14 mouse cellular contexts compared by ENCODE assay signal in genomic region chr2:14936492-14936891, GRCm38 (mm10).
DNase-seq lines count a peak whose midpoint lies in the region; ATAC-seq lines count a peak whose summit lies in the region.
"Had no signal": no experiment of that assay in that cellular context is flagged by ENCODE, and none has a peak within 500 bp of the region (broad histone marks: within the 10 kb centered on the region; RNA-seq: fewer than 3 reads in every experiment).

No protein-coding gene starts in this region.

- no peak overlapping the region for H3K9ac ChIP-seq in hindbrain, embryonic 11.5 days (ENCODE audit: low read depth, low read length)
- H3K9ac ChIP-seq in hindbrain, embryonic 14.5 days, result no peak overlapping the region
- no peak overlapping the region for H3K9ac ChIP-seq in midbrain, embryonic 14.5 days (replicated peaks; ENCODE audit: low read length)
- no peak overlapping the region for H3K9ac ChIP-seq in midbrain, embryonic 15.5 days
- H3K9ac ChIP-seq in heart, embryonic 12.5 days, result no peak overlapping the region
- H3K9ac ChIP-seq: embryonic facial prominence, embryonic 15.5 days; limb, embryonic 13.5 days had no signal

- DNase-seq in hindbrain, embryonic 11.5 days (ENCODE audit: low spot score), result no peak
- DNase-seq in hindbrain, embryonic 14.5 days (ENCODE audit: low spot score), result no peak
- DNase-seq in midbrain, embryonic 14.5 days, result peak; percentile 14
- DNase-seq in telencephalon, adult 2 months (ENCODE audit: low read depth, low spot score), result peak; percentile 46
- no peak for DNase-seq in gastrocnemius, adult 8-10 months (ENCODE audit: low spot score in 2 of 2)
- DNase-seq: cerebellum, postnatal 36 days; thymus, postnatal 36 days had no signal

- no peak overlapping the region for H3K4me3 ChIP-seq in hindbrain, embryonic 11.5 days (ENCODE audit: low read depth, low read length)
- no peak overlapping the region for H3K4me3 ChIP-seq in hindbrain, embryonic 14.5 days (replicated peaks; ENCODE audit: low read length)
- no peak overlapping the region for H3K4me3 ChIP-seq in midbrain, embryonic 14.5 days (replicated peaks; ENCODE audit: low read depth, low read length)
- no peak overlapping the region for H3K4me3 ChIP-seq in midbrain, embryonic 15.5 days
- H3K4me3 ChIP-seq in heart, embryonic 12.5 days, result no peak overlapping the region
- H3K4me3 ChIP-seq: embryonic facial prominence, embryonic 15.5 days; limb, embryonic 13.5 days had no signal

- H3K27ac ChIP-seq in hindbrain, embryonic 11.5 days (ENCODE audit: low read depth, low read length), result no peak overlapping the region
- H3K27ac ChIP-seq in hindbrain, embryonic 14.5 days, result no peak overlapping the region
- no peak overlapping the region for H3K27ac ChIP-seq in midbrain, embryonic 14.5 days (replicated peaks; ENCODE audit: low read depth, low read length)
- H3K27ac ChIP-seq in midbrain, embryonic 15.5 days, result no peak overlapping the region
- H3K27ac ChIP-seq in heart, embryonic 12.5 days (ENCODE audit: poor library complexity, severe bottlenecking), result peak overlapping the region; percentile 73; the same call in 1 of the 2 replicates
- H3K27ac ChIP-seq: embryonic facial prominence, embryonic 15.5 days; limb, embryonic 13.5 days; macrophage had no signal

- no peaks in the 10 kb centered on the region for H3K27me3 ChIP-seq in hindbrain, embryonic 11.5 days (ENCODE audit: control insufficient read depth, insufficient read depth, low read length)
- H3K27me3 ChIP-seq in hindbrain, embryonic 14.5 days (ENCODE audit: control insufficient read depth, insufficient read depth, low read length), result no peaks in the 10 kb centered on the region
- no peaks in the 10 kb centered on the region for H3K27me3 ChIP-seq in midbrain, embryonic 14.5 days (ENCODE audit: control insufficient read depth, insufficient read depth, low read length)
- H3K27me3 ChIP-seq in midbrain, embryonic 15.5 days (replicated peaks), result no peaks in the 10 kb centered on the region
- no peaks in the 10 kb centered on the region for H3K27me3 ChIP-seq in heart, embryonic 12.5 days (replicated peaks)
- H3K27me3 ChIP-seq: CH12.LX; embryonic facial prominence, embryonic 15.5 days; limb, embryonic 13.5 days had no signal

- H3K9me3 ChIP-seq in hindbrain, embryonic 11.5 days (ENCODE audit: control insufficient read depth, low read length), result no peaks in the 10 kb centered on the region
- H3K9me3 ChIP-seq in hindbrain, embryonic 14.5 days (ENCODE audit: control insufficient read depth, low read length), result no peaks in the 10 kb centered on the region
- no peaks in the 10 kb centered on the region for H3K9me3 ChIP-seq in midbrain, embryonic 14.5 days (ENCODE audit: control insufficient read depth, low read length)
- no peaks in the 10 kb centered on the region for H3K9me3 ChIP-seq in midbrain, embryonic 15.5 days
- H3K9me3 ChIP-seq in heart, embryonic 12.5 days (replicated peaks), result no peaks in the 10 kb centered on the region
- H3K9me3 ChIP-seq: embryonic facial prominence, embryonic 15.5 days; limb, embryonic 13.5 days had no signal

- no peak overlapping the region for H3K4me2 ChIP-seq in hindbrain, embryonic 11.5 days (replicated peaks; ENCODE audit: low read depth, low read length)
- H3K4me2 ChIP-seq in hindbrain, embryonic 14.5 days (replicated peaks), result no peak overlapping the region
- no peak overlapping the region for H3K4me2 ChIP-seq in midbrain, embryonic 14.5 days (ENCODE audit: low read length)
- H3K4me2 ChIP-seq in midbrain, embryonic 15.5 days, result no peak overlapping the region
- no peak overlapping the region for H3K4me2 ChIP-seq in heart, embryonic 12.5 days
- H3K4me2 ChIP-seq: embryonic facial prominence, embryonic 15.5 days; limb, embryonic 13.5 days had no signal

- 75% methylated on average over 8 of the region's 8 CpGs for WGBS in hindbrain, embryonic 11.5 days
- 61% methylated on average over 8 of the region's 8 CpGs for WGBS in hindbrain, embryonic 14.5 days
- 80% methylated on average over 8 of the region's 8 CpGs for WGBS in midbrain, embryonic 14.5 days
- 69% methylated on average over 8 of the region's 8 CpGs for WGBS in midbrain, embryonic 15.5 days
- 43% methylated on average over 8 of the region's 8 CpGs for WGBS in heart, embryonic 12.5 days

- no peaks in the 10 kb centered on the region for H3K4me1 ChIP-seq in hindbrain, embryonic 11.5 days (replicated peaks; ENCODE audit: control insufficient read depth, insufficient read depth, low read length)
- H3K4me1 ChIP-seq in hindbrain, embryonic 14.5 days (replicated peaks; ENCODE audit: control insufficient read depth, insufficient read depth, low read length), result no peaks in the 10 kb centered on the region
- H3K4me1 ChIP-seq in midbrain, embryonic 14.5 days (ENCODE audit: control insufficient read depth, insufficient read depth, low read length), result no peaks in the 10 kb centered on the region
- 0 out of 2 replicates have a peak, but pooled peaks cover 4% of the 10 kb centered on the region for H3K4me1 ChIP-seq in midbrain, embryonic 15.5 days
- H3K4me1 ChIP-seq in heart, embryonic 12.5 days (replicated peaks), result peaks cover 17% of the 10 kb centered on the region
- H3K4me1 ChIP-seq: embryonic facial prominence, embryonic 15.5 days had no signal

- ATAC-seq in hindbrain, embryonic 11.5 days (ENCODE audit: low FRiP score), result 0 out of 2 replicates have a peak, but pooled peaks have one; percentile 23
- no peak for ATAC-seq in hindbrain, embryonic 14.5 days (ENCODE audit: low FRiP score)
- ATAC-seq in midbrain, embryonic 14.5 days (ENCODE audit: low FRiP score, low TSS enrichment), result no peak
- ATAC-seq in midbrain, embryonic 15.5 days (replicated peaks), result no peak
- no peak for ATAC-seq in heart, embryonic 12.5 days (ENCODE audit: insufficient number of reproducible peaks, low FRiP score)
- ATAC-seq: intestine, postnatal 0 days had no signal

- no peaks in the 10 kb centered on the region for H3K36me3 ChIP-seq in hindbrain, embryonic 11.5 days (ENCODE audit: control insufficient read depth, insufficient read depth, low read length)
- no peaks in the 10 kb centered on the region for H3K36me3 ChIP-seq in hindbrain, embryonic 14.5 days (replicated peaks; ENCODE audit: control insufficient read depth, insufficient read depth)
- no peaks in the 10 kb centered on the region for H3K36me3 ChIP-seq in midbrain, embryonic 14.5 days (ENCODE audit: control insufficient read depth, insufficient read depth, low read length)
- H3K36me3 ChIP-seq in midbrain, embryonic 15.5 days (replicated peaks), result no peaks in the 10 kb centered on the region
- no peaks in the 10 kb centered on the region for H3K36me3 ChIP-seq in heart, embryonic 12.5 days
- H3K36me3 ChIP-seq: embryonic facial prominence, embryonic 15.5 days; limb, embryonic 13.5 days had no signal

Comparison
In these comparisons a context has a peak if more than half of its experiments do, and no peak if none do; other contexts are left out.
1. DNase-seq: peak in midbrain, embryonic 14.5 days (single experiment) and telencephalon, adult 2 months (single experiment); none in hindbrain, embryonic 11.5 days (single experiment), hindbrain, embryonic 14.5 days (single experiment) and gastrocnemius, adult 8-10 months (0 of 2).